Mouse (Mus musculus): ENCODE data around the gene Ttll11. TPM values are rescaled to one million over a fixed set of nuclear protein-coding genes. Genes with fewer than 3 reads are reported as not detected.

Gene Ttll11
- polyA plus RNA-seq, 1 experiment from 2014 or later, result 0.63 TPM

DNA sequence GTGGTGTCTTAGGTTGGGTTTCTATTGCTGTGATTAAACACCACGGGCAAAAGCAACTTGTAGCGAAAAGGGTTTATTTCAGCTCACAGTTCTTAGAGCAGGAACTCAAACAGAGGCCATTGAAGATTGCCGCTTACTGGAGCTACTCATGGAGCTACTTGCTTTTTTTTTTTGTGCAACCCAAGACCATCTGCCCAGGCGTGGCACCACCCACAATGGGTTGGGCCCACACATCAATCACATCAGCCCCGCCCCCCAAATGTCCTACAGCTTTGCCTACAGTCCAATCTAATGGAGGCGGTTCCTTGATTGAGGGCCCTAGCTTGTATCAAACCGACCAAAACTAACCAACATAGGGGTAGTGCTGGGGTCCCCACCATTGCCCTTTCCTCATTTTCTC is 215.9 kb downstream of the Ttll11 start:
- H3K9me3 ChIP-seq (replicated peaks), result no peaks in the 10 kb centered on the region
- no peaks in the 10 kb centered on the region for H3K27me3 ChIP-seq
- no peaks in the 10 kb centered on the region for H3K4me1 ChIP-seq (replicated peaks)
- H3K4me2 ChIP-seq, result no peak overlapping the region
- WGBS (ENCODE audit: insufficient replicate concordance), result 66% methylated on average over 7 of the region's 7 CpGs
- H3K27ac ChIP-seq (replicated peaks), result no peak overlapping the region
- H3K9ac ChIP-seq, result no peak overlapping the region
- no peak for ATAC-seq (ENCODE audit: insufficient read depth)
- no peak overlapping the region for H3K4me3 ChIP-seq (replicated peaks)
- H3K36me3 ChIP-seq (replicated peaks), result no peaks in the 10 kb centered on the region

- Histone ChIP-seq H3K4me3 (replicated peaks) (no peak overlapping the region), H3K4me2 (no peak overlapping the region), H3K27ac (replicated peaks) (no peak overlapping the region), H3K4me1 (replicated peaks) (no peaks in the 10 kb centered on the region), H3K9ac (no peak overlapping the region), H3K27me3 (no peaks in the 10 kb centered on the region), H3K9me3 (replicated peaks) (no peaks in the 10 kb centered on the region), H3K36me3 (replicated peaks) (no peaks in the 10 kb centered on the region)
- ATAC-seq (ENCODE audit: insufficient read depth), result no peak
- WGBS (ENCODE audit: insufficient replicate concordance), result 60% methylated on average over 5 of the region's 5 CpGs
Observed at GRCm38 (mm10) chr2:35761458-35761857, 218.3 kb downstream of the Ttll11 start.

DNA sequence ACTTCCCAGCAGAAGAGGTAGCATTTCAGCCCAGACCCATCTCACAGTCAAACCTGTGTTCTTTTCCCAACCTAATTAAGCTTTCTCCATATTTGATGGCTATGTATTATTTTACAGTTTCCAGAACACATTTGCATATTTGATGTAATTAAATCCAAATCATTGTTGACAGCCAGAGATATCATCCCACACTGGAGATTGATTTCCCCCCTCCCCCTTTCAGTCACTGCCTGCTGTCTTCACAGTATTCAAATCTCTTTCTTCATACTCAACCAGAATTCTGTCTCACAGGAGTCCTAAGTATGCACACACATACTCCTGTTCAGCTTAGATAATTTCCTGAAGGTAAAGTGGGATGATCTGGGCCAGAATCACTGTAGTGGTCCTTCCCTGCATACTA is 218.8 kb downstream of the Ttll11 start:
- Histone ChIP-seq H3K27me3 (no peaks in the 10 kb centered on the region), H3K27ac (replicated peaks) (no peak overlapping the region), H3K36me3 (replicated peaks) (no peaks in the 10 kb centered on the region), H3K4me2 (no peak overlapping the region), H3K4me1 (replicated peaks) (no peaks in the 10 kb centered on the region), H3K4me3 (replicated peaks) (no peak overlapping the region), H3K9ac (no peak overlapping the region), H3K9me3 (replicated peaks) (no peaks in the 10 kb centered on the region)
- ATAC-seq (ENCODE audit: insufficient read depth), result no peak

DNA sequence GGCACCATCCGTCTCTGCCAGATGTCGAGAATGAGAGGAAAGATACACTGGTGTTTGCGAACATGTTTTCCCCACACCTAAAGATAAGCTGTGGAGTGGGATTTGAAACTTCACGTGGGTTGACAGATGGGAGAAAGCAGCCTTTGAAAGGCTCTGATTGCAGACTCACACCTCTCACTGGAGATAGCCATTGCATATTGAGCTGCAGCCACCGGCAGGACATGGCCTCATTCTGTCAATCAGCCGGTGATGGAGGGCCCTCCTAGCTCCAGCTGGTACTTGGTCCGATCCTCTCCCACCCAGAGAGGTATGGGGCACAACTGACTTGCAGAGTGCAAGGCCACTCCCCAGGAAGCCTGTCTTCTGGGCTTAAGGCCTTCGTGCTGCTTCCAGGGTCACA is 219.4 kb downstream of the Ttll11 start:
- Histone ChIP-seq H3K4me1 (replicated peaks) (no peaks in the 10 kb centered on the region), H3K27me3 (no peaks in the 10 kb centered on the region), H3K27ac (replicated peaks) (no peak overlapping the region), H3K36me3 (replicated peaks) (no peaks in the 10 kb centered on the region), H3K9me3 (replicated peaks) (no peaks in the 10 kb centered on the region), H3K4me2 (no peak overlapping the region), H3K9ac (no peak overlapping the region), H3K4me3 (replicated peaks) (no peak overlapping the region)
- no peak for ATAC-seq (ENCODE audit: insufficient read depth)
- 50% methylated on average over 8 of the region's 8 CpGs for WGBS (ENCODE audit: insufficient replicate concordance)

- Histone ChIP-seq H3K36me3 (replicated peaks) (no peaks in the 10 kb centered on the region), H3K27me3 (no peaks in the 10 kb centered on the region), H3K9me3 (replicated peaks) (no peaks in the 10 kb centered on the region), H3K4me2 (no peak overlapping the region), H3K27ac (replicated peaks) (no peak overlapping the region), H3K9ac (no peak overlapping the region), H3K4me3 (replicated peaks) (no peak overlapping the region), H3K4me1 (replicated peaks) (no peaks in the 10 kb centered on the region)
- 23% methylated on average over 7 of the region's 7 CpGs for WGBS (ENCODE audit: insufficient replicate concordance)
- no peak for ATAC-seq (ENCODE audit: insufficient read depth)
Observed at GRCm38 (mm10) chr2:35756467-35756866, 223.2 kb downstream of the Ttll11 start.

DNA sequence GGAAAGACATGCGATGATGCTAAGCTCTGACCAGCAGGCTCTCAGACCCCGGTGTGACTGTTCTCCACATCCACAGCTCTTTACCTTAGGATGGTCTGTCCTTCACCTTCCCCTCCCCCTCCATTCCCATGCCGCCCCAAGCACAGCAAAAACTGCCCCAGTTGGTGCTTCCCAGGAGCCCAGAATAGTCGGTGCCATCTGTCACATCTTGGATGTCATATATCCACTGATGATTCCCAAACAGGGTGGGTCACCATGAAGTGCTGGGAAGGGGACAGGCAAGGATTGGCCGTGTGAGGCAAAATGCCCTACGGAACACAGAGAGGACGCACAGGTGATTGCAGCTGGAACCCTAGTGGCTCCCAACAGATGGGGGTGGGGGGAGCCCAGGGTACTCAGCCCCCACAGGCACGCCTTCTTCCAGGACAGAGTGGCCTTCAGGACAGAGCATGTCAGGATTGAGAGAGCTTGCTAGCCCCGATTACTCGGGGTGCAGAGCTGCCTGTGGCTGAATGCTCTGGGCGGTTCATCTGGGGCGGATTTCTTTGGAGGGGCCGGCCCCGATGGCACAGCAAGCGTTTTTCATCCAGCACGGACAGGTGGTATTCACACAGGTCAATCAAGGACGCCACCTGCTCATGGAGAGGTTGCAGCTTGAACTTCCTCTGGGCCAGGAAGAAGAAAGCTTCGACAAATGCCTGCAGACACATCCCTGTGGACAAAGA is 227.8 kb downstream of the Ttll11 start:
- Histone ChIP-seq H3K9ac (no peak overlapping the region), H3K27me3 (no peaks in the 10 kb centered on the region), H3K4me3 (replicated peaks) (no peak overlapping the region), H3K4me2 (no peak overlapping the region), H3K4me1 (replicated peaks) (no peaks in the 10 kb centered on the region), H3K36me3 (replicated peaks) (no peaks in the 10 kb centered on the region), H3K9me3 (replicated peaks) (no peaks in the 10 kb centered on the region), H3K27ac (replicated peaks) (no peak overlapping the region)
- WGBS (ENCODE audit: insufficient replicate concordance), result 71% methylated on average over 18 of the region's 18 CpGs
- ATAC-seq (ENCODE audit: insufficient read depth), result no peak

DNA sequence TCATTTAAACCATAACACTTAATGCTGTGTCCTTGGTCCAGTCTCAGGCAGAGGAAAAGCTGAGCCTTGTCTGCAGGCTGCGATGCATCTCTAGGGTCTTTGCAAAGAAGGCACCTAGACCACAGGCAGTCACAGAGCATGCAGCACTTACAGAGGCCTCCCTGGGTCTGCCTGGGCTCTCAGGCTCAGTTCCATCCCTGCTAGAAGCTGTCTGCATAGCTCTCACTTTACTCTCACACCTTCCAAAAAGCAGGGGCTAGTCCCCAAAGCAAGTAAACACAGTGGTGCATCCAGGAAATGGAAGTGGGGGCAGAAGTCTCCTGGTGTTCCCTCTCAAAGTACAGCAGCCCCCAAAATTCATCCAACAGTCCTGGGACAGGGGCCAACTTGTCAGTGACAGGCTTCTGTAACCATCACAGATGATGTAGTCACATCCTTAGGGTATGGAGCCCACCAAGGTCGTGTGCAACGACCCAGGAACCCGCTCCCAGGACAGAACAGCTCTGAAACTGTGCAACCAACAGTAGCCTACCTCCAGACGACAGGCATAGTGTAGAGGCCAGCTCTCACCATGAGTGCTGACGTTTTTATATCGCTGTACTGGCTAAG is 229.1 kb downstream of the Ttll11 start:
- Histone ChIP-seq H3K27me3 (no peaks in the 10 kb centered on the region), H3K4me1 (replicated peaks) (no peaks in the 10 kb centered on the region), H3K9ac (no peak overlapping the region), H3K27ac (replicated peaks) (no peak overlapping the region), H3K9me3 (replicated peaks) (no peaks in the 10 kb centered on the region), H3K4me3 (replicated peaks) (no peak overlapping the region), H3K4me2 (no peak overlapping the region), H3K36me3 (replicated peaks) (no peaks in the 10 kb centered on the region)
- WGBS (ENCODE audit: insufficient replicate concordance), result 55% methylated on average over 7 of the region's 7 CpGs
- ATAC-seq (ENCODE audit: insufficient read depth), result no peak

- Histone ChIP-seq H3K9me3 (replicated peaks) (no peaks in the 10 kb centered on the region), H3K9ac (no peak overlapping the region), H3K4me3 (replicated peaks) (no peak overlapping the region), H3K4me2 (no peak overlapping the region), H3K27ac (replicated peaks) (no peak overlapping the region), H3K4me1 (replicated peaks) (no peaks in the 10 kb centered on the region), H3K27me3 (no peaks in the 10 kb centered on the region), H3K36me3 (replicated peaks) (no peaks in the 10 kb centered on the region)
- ATAC-seq (ENCODE audit: insufficient read depth), result no peak
- WGBS (ENCODE audit: insufficient replicate concordance), result 60% methylated on average over 12 of the region's 12 CpGs
Observed at GRCm38 (mm10) chr2:35747371-35748035, 232.2 kb downstream of the Ttll11 start.

DNA sequence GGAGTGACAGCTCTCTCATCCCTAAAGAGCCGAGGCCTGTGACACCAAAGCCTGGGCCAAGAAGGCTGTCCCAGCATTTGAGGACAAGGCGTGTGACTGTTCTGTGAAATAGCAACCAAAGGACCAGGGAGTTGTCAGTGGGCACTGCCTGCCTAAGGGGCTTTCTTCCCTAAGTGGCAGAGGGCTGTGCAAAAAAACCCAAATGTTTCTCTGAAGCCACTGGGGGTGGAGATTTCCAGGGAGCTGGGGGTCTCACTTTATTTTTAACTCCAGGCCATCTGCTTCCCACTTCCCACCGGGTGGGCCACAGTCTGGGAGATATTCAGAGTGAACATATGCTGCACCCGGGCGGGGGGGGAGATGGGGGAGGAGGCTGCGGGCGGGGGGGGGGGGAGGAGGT is 233.1 kb downstream of the Ttll11 start:
- no peaks in the 10 kb centered on the region for H3K4me1 ChIP-seq (replicated peaks)
- H3K36me3 ChIP-seq (replicated peaks), result no peaks in the 10 kb centered on the region
- H3K9ac ChIP-seq, result no peak overlapping the region
- no peak for ATAC-seq (ENCODE audit: insufficient read depth)
- no peak overlapping the region for H3K27ac ChIP-seq (replicated peaks)
- H3K4me3 ChIP-seq (replicated peaks), result no peak overlapping the region
- WGBS (ENCODE audit: insufficient replicate concordance), result 37% methylated on average over 6 of the region's 7 CpGs
- H3K4me2 ChIP-seq, result no peak overlapping the region
- H3K27me3 ChIP-seq, result no peaks in the 10 kb centered on the region
- no peaks in the 10 kb centered on the region for H3K9me3 ChIP-seq (replicated peaks)

- ATAC-seq (ENCODE audit: insufficient read depth), result no peak
- 80% methylated on average over 10 of the region's 10 CpGs for WGBS (ENCODE audit: insufficient replicate concordance)
- H3K4me3 ChIP-seq (replicated peaks), result no peak overlapping the region
- H3K36me3 ChIP-seq (replicated peaks), result no peaks in the 10 kb centered on the region
- no peak overlapping the region for H3K27ac ChIP-seq (replicated peaks)
- no peak overlapping the region for H3K4me2 ChIP-seq
- no peaks in the 10 kb centered on the region for H3K4me1 ChIP-seq (replicated peaks)
- no peaks in the 10 kb centered on the region for H3K9me3 ChIP-seq (replicated peaks)
- no peak overlapping the region for H3K9ac ChIP-seq
- no peaks in the 10 kb centered on the region for H3K27me3 ChIP-seq
Observed at GRCm38 (mm10) chr2:35745876-35746275, 233.8 kb downstream of the Ttll11 start.

DNA sequence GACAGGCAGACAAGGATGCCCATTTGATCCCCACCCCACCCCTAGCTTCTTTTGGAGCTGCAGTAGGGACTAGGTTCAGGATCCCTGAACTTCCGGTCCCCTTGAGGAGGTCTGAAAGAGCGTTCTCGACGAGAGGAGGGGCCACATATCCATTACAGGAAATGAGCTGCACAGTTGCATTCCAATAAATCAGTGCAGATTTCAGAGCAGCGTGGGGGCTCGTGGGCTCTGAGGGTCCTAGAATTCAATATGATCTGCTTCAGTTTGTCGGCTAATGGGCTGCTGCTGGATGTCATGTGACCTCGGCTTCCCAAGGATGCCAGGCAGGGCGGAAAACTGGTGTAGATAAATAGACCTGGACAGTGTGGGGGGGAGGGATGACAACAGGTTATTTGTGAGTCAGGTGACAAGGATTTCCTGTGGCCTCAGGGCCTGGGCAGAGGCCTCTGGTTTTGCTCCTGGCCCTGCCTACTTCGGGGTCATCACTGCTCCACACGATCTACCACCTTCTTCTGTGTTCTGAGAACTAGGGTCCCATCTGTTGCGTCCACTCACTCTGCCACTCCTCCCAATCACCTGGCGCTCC is 240.0 kb downstream of the Ttll11 start:
- WGBS (ENCODE audit: insufficient replicate concordance), result 48% methylated on average over 13 of the region's 13 CpGs
- Histone ChIP-seq H3K27me3 (no peaks in the 10 kb centered on the region), H3K9ac (no peak overlapping the region), H3K9me3 (replicated peaks) (no peaks in the 10 kb centered on the region), H3K4me3 (replicated peaks) (no peak overlapping the region), H3K27ac (replicated peaks) (no peak overlapping the region), H3K4me1 (replicated peaks) (no peaks in the 10 kb centered on the region), H3K4me2 (no peak overlapping the region), H3K36me3 (replicated peaks) (no peaks in the 10 kb centered on the region)
- ATAC-seq (ENCODE audit: insufficient read depth), result no peak

All from liver, embryonic 15.5 days (tissue).